Mouse (Mus musculus) cortical plate, adult 2 months (tissue): ENCODE data around the gene Camp.

Experiments used
- CTCF ChIP-seq: fragments of 200-500 bp; IDR thresholded peaks from 2 replicates; pipeline ENCODE4 v1.5.1; 2011; ENCODE audit warnings: mild to moderate bottlenecking, control low read depth, low read length; ENCODE audit not compliant: insufficient read depth; ENCODE audit errors: extremely low read depth
- POLR2A ChIP-seq: fragments of 200-500 bp; IDR thresholded peaks from 2 replicates; pipeline ENCODE4 v1.6.1; 2011; ENCODE audit warnings: mild to moderate bottlenecking, low read length, control low read depth; ENCODE audit not compliant: insufficient read depth; ENCODE audit errors: extremely low read depth

DNA sequence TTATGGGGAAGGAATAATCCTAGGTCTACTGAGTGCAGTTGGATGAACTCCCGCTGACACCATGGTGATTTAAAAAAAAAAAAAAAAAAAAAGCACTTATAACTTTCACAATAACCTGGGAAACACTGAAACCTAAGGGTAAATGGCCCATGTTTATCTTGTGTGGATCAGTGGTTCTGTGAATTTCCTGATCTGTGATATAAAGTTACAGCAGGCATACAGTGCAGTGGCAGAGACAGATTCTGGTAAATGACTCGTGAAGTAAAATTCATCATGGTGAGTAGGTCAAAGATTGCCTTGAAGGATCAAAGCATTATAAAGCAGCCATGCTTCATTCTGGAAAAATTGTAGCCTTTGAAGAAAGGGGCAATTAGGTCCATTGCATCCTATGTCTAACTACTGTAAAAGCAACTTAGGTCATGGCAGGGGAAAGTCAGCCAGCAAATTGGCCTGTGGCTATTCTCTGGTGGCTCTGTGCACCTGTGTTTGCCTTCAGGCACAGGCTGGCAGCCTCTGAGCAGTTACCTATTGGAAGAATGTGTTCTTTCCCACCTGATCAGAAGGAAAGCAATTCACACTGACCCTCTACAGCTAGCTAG is 42.6 kb downstream of the Camp start:
- TF ChIP-seq POLR2A, result no peak
- no peak for TF ChIP-seq CTCF
